Mouse (Mus musculus) kidney, adult 2 months (tissue): Measurements from ENCODE around the gene Cobl.

Experiments
- CTCF ChIP-seq: fragments of 200-500 bp; conservative IDR thresholded peaks from 2 replicates; pipeline ENCODE4 v1.5.1; 2011; ENCODE audit warnings: low read depth, mild to moderate bottlenecking, control low read depth, low read length, moderate library complexity, mixed read lengths; ENCODE audit not compliant: insufficient read depth, insufficient read length
- POLR2A ChIP-seq: fragments of 200-500 bp; IDR thresholded peaks from one replicate; pipeline ENCODE4 v1.6.1; 2011; ENCODE audit warnings: low read depth, low read length, control low read depth

- TF ChIP-seq POLR2A (no peak), CTCF (no peak)
Observed at GRCm38 (mm10) chr11:12304879-12305278, 159.9 kb downstream of the Cobl start.
